Mouse (Mus musculus) frontal cortex, adult 2 months (tissue): Measurements from ENCODE around the gene Tmem266. TPM values are rescaled to one million over a fixed set of nuclear protein-coding genes. Genes with fewer than 3 reads are reported as not detected.

Source experiments
- DNase-seq, 2 experiments: peaks; one replicate each; pipeline ENCODE4 v3.0.0; 2022; ENCODE audit warnings: low spot score in 1 of 2; ENCODE audit errors: extremely low spot score in 1 of 2
- polyA plus RNA-seq: library from polyadenylated mRNA; depleted of rRNA; stranded (reverse); fragments of >200 nt; gene quantifications from 2 replicates; pipeline ENCODE4 v1.2.3, GENCODE M21; 2012; rRNA removed

The Tmem266 gene
- 9.1 and 9.5 TPM in 2 replicates for polyA plus RNA-seq

- DNase-seq, result peak; percentile 40 to 77
Observed at GRCm38 (mm10) chr9:55326515-55327233, at the start of gene Tmem266, which contains the start of gene Nrg4. Gene Tmem266, plus strand, starts transcription at chr9:55326913. Gene Nrg4, minus strand, starts transcription at chr9:55326844.

- peak in 1 of 2 experiments; percentile 6 for DNase-seq
Observed at GRCm38 (mm10) chr9:55277562-55277961, 49.2 kb upstream of the Tmem266 start.

GRCm38 (mm10) chr9:55279114-55279825, 47.4 kb upstream of the Tmem266 start:
- DNase-seq, result no peak

- DNase-seq, result no peak
Observed at GRCm38 (mm10) chr9:55283516-55283915, 43.2 kb upstream of the Tmem266 start.

GRCm38 (mm10) chr9:55285197-55285596, 41.5 kb upstream of the Tmem266 start:
- DNase-seq, result no peak

- DNase-seq, result no peak
Observed at GRCm38 (mm10) chr9:55289475-55290198, 37.1 kb upstream of the Tmem266 start.

GRCm38 (mm10) chr9:55291966-55292365, 34.7 kb upstream of the Tmem266 start:
- DNase-seq, result no peak

- no peak for DNase-seq
Observed at GRCm38 (mm10) chr9:55296221-55296620, 30.5 kb upstream of the Tmem266 start.

GRCm38 (mm10) chr9:55307066-55307465, 19.6 kb upstream of the Tmem266 start:
- no peak for DNase-seq

- no peak for DNase-seq
Observed at GRCm38 (mm10) chr9:55307557-55307956, 19.2 kb upstream of the Tmem266 start.

GRCm38 (mm10) chr9:55308455-55308854, 18.3 kb upstream of the Tmem266 start:
- no peak for DNase-seq

GRCm38 (mm10) chr9:55311560-55311959, 15.2 kb upstream of the Tmem266 start:
- DNase-seq, result peak; percentile 54 to 93

- DNase-seq, result peak in 1 of 2 experiments; percentile 39
Observed at GRCm38 (mm10) chr9:55313619-55314261, 13.0 kb upstream of the Tmem266 start.

GRCm38 (mm10) chr9:55322641-55323040, 4.1 kb upstream of the Tmem266 start:
- DNase-seq, result no peak

- DNase-seq, result no peak
Observed at GRCm38 (mm10) chr9:55324085-55324484, 2.6 kb upstream of the Tmem266 start.

- DNase-seq, result peak in 1 of 2 experiments; percentile 54
Observed at GRCm38 (mm10) chr9:55324516-55324915, 2.2 kb upstream of the Tmem266 start.

GRCm38 (mm10) chr9:55325061-55325460, 1.7 kb upstream of the Tmem266 start:
- no peak for DNase-seq

- DNase-seq, result no peak
Observed at GRCm38 (mm10) chr9:55325564-55326514, 874 bp upstream of the Tmem266 start.

- peak in 1 of 2 experiments; percentile 27 for DNase-seq
Observed at GRCm38 (mm10) chr9:55327234-55327615, 512 bp downstream of the Tmem266 start.
